Mouse (Mus musculus): Measurements from ENCODE around the gene Gm49394. TPM values are rescaled to one million over a fixed set of nuclear protein-coding genes. Genes with fewer than 3 reads are reported as not detected.

Gm49394 gene
- polyA plus RNA-seq, 1 experiment from 2014 or later, result not detected

GRCm38 (mm10) chr7:142610627-142611406 lies 58.9 kb downstream of the Gm49394 start:
- peak overlapping the region; percentile 74 for H3K27ac ChIP-seq
- H3K4me2 ChIP-seq, result peak overlapping the region; percentile 35
- 0 out of 2 replicates have a peak, but pooled peaks cover 3% of the 10 kb centered on the region for H3K36me3 ChIP-seq
- H3K4me3 ChIP-seq, result no peak overlapping the region; the same call in 1 of the 2 replicates
- peaks cover 13% of the 10 kb centered on the region for H3K4me1 ChIP-seq (replicated peaks)
- peaks cover 4% of the 10 kb centered on the region; the same call in 1 of the 2 replicates for H3K27me3 ChIP-seq
- no peak overlapping the region for H3K9ac ChIP-seq
- ATAC-seq (ENCODE audit: low FRiP score), result peak; percentile 95
- H3K9me3 ChIP-seq, result no peaks in the 10 kb centered on the region
- 3% methylated on average over 12 of the region's 12 CpGs for WGBS

GRCm38 (mm10) chr7:142600921-142601320 lies 68.8 kb downstream of the Gm49394 start:
- Histone ChIP-seq H3K27ac (no peak overlapping the region), H3K4me3 (no peak overlapping the region), H3K4me2 (no peak overlapping the region), H3K9ac (no peak overlapping the region), H3K4me1 (replicated peaks) (no peaks in the 10 kb centered on the region), H3K27me3 (0 out of 2 replicates have a peak, but pooled peaks cover 3% of the 10 kb centered on the region), H3K9me3 (no peaks in the 10 kb centered on the region), H3K36me3 (no peaks in the 10 kb centered on the region)
- no peak for ATAC-seq (ENCODE audit: low FRiP score)
- 79% methylated on average over 2 of the region's 2 CpGs for WGBS

MicroRNAs within 50 kb of the gene (microRNA counts, 519-probe panel; counts per million panel counts)
- 51.3 counts per million for microRNA mmu-miR-483

Small RNA genes lying within 50 kb of the gene (microRNA-seq; reads per million reads assigned to microRNA genes)
- gene Mir483, result 154 reads per million, percentile 55 among the genes with 10 or more reads in this experiment

Other genes starting within 250 kb of the Gm49394 start
- not detected in 2 replicates for gene Syt8, start 235.1 kb downstream of the Gm49394 start, polyA plus RNA-seq (2015; fragmentation: Nextera tagmentation; extraction: Ambion mirVana)
- gene Tnni2, start 228.1 kb downstream of the Gm49394 start, polyA plus RNA-seq (2015; fragmentation: Nextera tagmentation; extraction: Ambion mirVana), result 1.4 and 1.8 TPM in 2 replicates
- gene Lsp1, start 209.1 kb downstream of the Gm49394 start, polyA plus RNA-seq (2015; fragmentation: Nextera tagmentation; extraction: Ambion mirVana), result 5.1 and 6.8 TPM in 2 replicates
- gene Tnnt3, start 171.1 kb downstream of the Gm49394 start, polyA plus RNA-seq (2015; fragmentation: Nextera tagmentation; extraction: Ambion mirVana), result 1.1 and 2.5 TPM in 2 replicates
- gene Mrpl23, start 137.3 kb downstream of the Gm49394 start, polyA plus RNA-seq (2015; fragmentation: Nextera tagmentation; extraction: Ambion mirVana), result 16.9 and 19.5 TPM in 2 replicates
- 179 and 205 TPM in 2 replicates for gene Igf2, start 3.1 kb downstream of the Gm49394 start, polyA plus RNA-seq (2015; fragmentation: Nextera tagmentation; extraction: Ambion mirVana)
- gene Ins2, start 73.4 kb upstream of the Gm49394 start, polyA plus RNA-seq (2015; fragmentation: Nextera tagmentation; extraction: Ambion mirVana), result 0.83 and 0.99 TPM in 2 replicates

Data from hindbrain, embryonic 13.5 days (tissue).